ENCODE assay signal across 9 mouse cellular contexts in genomic region chr4:150908512-150908911, GRCm38 (mm10). TPM values are rescaled to one million over a fixed set of nuclear protein-coding genes. Genes with fewer than 3 reads are reported as not detected.
A peak's percentile ranks its signal among the peaks of the same experiment; 100 is the strongest.
DNase-seq lines count a peak whose midpoint lies in the region; ATAC-seq and TF ChIP-seq lines count a peak whose summit lies in the region.
"Not testable (repeated sequence)": the region's sequence is repeated elsewhere in the genome, so short reads cannot be mapped to it uniquely, and the experiment has no call there.
"Had no signal": no experiment of that assay in that cellular context is flagged by ENCODE, and none has a peak within 500 bp of the region (broad histone marks: within the 10 kb centered on the region; RNA-seq: fewer than 3 reads in every experiment).

No protein-coding gene starts in this region.

- peaks cover 25% of the 10 kb centered on the region for H3K4me1 ChIP-seq in forebrain, embryonic 15.5 days
- H3K4me1 ChIP-seq in hindbrain, embryonic 16.5 days (ENCODE audit: control insufficient read depth, insufficient read depth, low read depth, low read length), result peaks cover 14% of the 10 kb centered on the region
- peaks cover 18% of the 10 kb centered on the region for H3K4me1 ChIP-seq in liver, embryonic 16.5 days (ENCODE audit: control insufficient read depth, low read depth, low read length)
- H3K4me1 ChIP-seq in midbrain, embryonic 15.5 days, result peaks cover 18% of the 10 kb centered on the region

- H3K4me2 ChIP-seq in forebrain, embryonic 15.5 days (replicated peaks), result peak overlapping the region; percentile 80; the same call in 1 of the 2 replicates
- peak overlapping the region; percentile 75 for H3K4me2 ChIP-seq in hindbrain, embryonic 16.5 days (ENCODE audit: low read length)
- peak overlapping the region; percentile 95; the same call in 1 of the 2 replicates for H3K4me2 ChIP-seq in liver, embryonic 16.5 days (ENCODE audit: low read depth, low read length)
- H3K4me2 ChIP-seq in midbrain, embryonic 15.5 days, result peak overlapping the region; percentile 75; the same call in 1 of the 2 replicates

- ATAC-seq in forebrain, embryonic 15.5 days (replicated peaks); hindbrain, embryonic 16.5 days; liver, embryonic 16.5 days (ENCODE audit: low read depth); midbrain, embryonic 15.5 days (replicated peaks): not testable (repeated sequence)

- TF ChIP-seq CTCF in layer of hippocampus, adult 2 months (conservative IDR thresholded peaks at IDR 0.05), result peak; percentile 59

- not testable (repeated sequence) for H3K27ac ChIP-seq in forebrain, embryonic 15.5 days (replicated peaks); hindbrain, embryonic 16.5 days (ENCODE audit: low read depth, low read length); midbrain, embryonic 15.5 days
- H3K27ac ChIP-seq in layer of hippocampus, adult 2 months, result peak overlapping the region; percentile 94; the same call in 1 of the 2 replicates
- peak overlapping the region; percentile 88 for H3K27ac ChIP-seq in liver, embryonic 16.5 days (ENCODE audit: low read length)

- not testable (repeated sequence) for H3K9ac ChIP-seq in forebrain, embryonic 15.5 days (replicated peaks); hindbrain, embryonic 16.5 days (ENCODE audit: low read depth, low read length); liver, embryonic 16.5 days (ENCODE audit: low read depth, low read length); midbrain, embryonic 15.5 days

- H3K36me3 ChIP-seq in forebrain, embryonic 15.5 days, result peaks cover 23% of the 10 kb centered on the region
- not testable (repeated sequence) for H3K36me3 ChIP-seq in hindbrain, embryonic 16.5 days (ENCODE audit: control insufficient read depth, insufficient read depth, low read length); liver, embryonic 16.5 days (ENCODE audit: control insufficient read depth, insufficient read depth); splenic B cell, adult 2 months (ENCODE audit: control insufficient read depth, insufficient read depth, low read length, poor library complexity, severe bottlenecking)
- H3K36me3 ChIP-seq in midbrain, embryonic 15.5 days (replicated peaks), result peaks cover 12% of the 10 kb centered on the region

- H3K27me3 ChIP-seq in forebrain, embryonic 15.5 days; hindbrain, embryonic 16.5 days (replicated peaks; ENCODE audit: control insufficient read depth, insufficient read depth, low read length); liver, embryonic 16.5 days (ENCODE audit: control insufficient read depth, insufficient read depth, low read depth, low read length); midbrain, embryonic 15.5 days (replicated peaks); splenic B cell, adult 2 months (ENCODE audit: control insufficient read depth, insufficient read depth, low read length, poor library complexity, severe bottlenecking): not testable (repeated sequence)

- H3K9me3 ChIP-seq in forebrain, embryonic 15.5 days; hindbrain, embryonic 16.5 days (ENCODE audit: control insufficient read depth, low read length); liver, embryonic 16.5 days (replicated peaks; ENCODE audit: control insufficient read depth, low read length); midbrain, embryonic 15.5 days: not testable (repeated sequence)

- WGBS in forebrain, embryonic 15.5 days, result 73% methylated on average over 5 of the region's 5 CpGs
- 85% methylated on average over 5 of the region's 5 CpGs for WGBS in hindbrain, embryonic 16.5 days
- 60% methylated on average over 5 of the region's 5 CpGs for WGBS in liver, embryonic 16.5 days (ENCODE audit: insufficient replicate concordance)
- 80% methylated on average over 5 of the region's 5 CpGs for WGBS in midbrain, embryonic 15.5 days

- DNase-seq in CD4-positive, CD25-positive, alpha-beta regulatory T cell, adult 2 months (ENCODE audit: low read depth, low spot score), result peak; percentile 64
- peak; percentile 23 for DNase-seq in brain, adult 2 months (ENCODE audit: low read depth, low spot score)
- DNase-seq in layer of hippocampus, adult 2 months (ENCODE audit: low spot score in 2 of 2), result not testable (repeated sequence)
- DNase-seq in splenic B cell, adult 2 months (ENCODE audit: low read depth, low spot score), result peak; percentile 49

- peak overlapping the region; percentile 100; the same call in 1 of the 2 replicates for H3K4me3 ChIP-seq in forebrain, embryonic 15.5 days
- not testable (repeated sequence) for H3K4me3 ChIP-seq in hindbrain, embryonic 16.5 days (ENCODE audit: low read length); layer of hippocampus, adult 2 months; midbrain, embryonic 15.5 days
- peak overlapping the region; percentile 80; the same call in 1 of the 2 replicates for H3K4me3 ChIP-seq in liver, embryonic 16.5 days (ENCODE audit: low read depth, low read length)

RNA-seq across cellular contexts. Expression of gene Park7, which starts 5.7 kb away (rescaled TPM):
- 381 and 388 TPM in 2 replicates for polyA plus RNA-seq in forebrain, embryonic 15.5 days (2015; fragmentation: Nextera tagmentation; extraction: Ambion mirVana)
- polyA plus RNA-seq in hindbrain, embryonic 16.5 days (2015; fragmentation: Nextera tagmentation; extraction: Ambion mirVana), result 390 and 413 TPM in 2 replicates
- 100 to 1,000 TPM; 250 to 252 TPM for total RNA-seq in layer of hippocampus, adult 2 months (2021)
- 177 and 184 TPM in 2 replicates for polyA plus RNA-seq in liver, embryonic 16.5 days (2015; fragmentation: Nextera tagmentation; extraction: Ambion mirVana)
- polyA plus RNA-seq in midbrain, embryonic 15.5 days (2015; fragmentation: Nextera tagmentation; extraction: Ambion mirVana), result 365 and 370 TPM in 2 replicates

RNA-seq across cellular contexts. Expression of gene Tnfrsf9, which starts 5.8 kb away (rescaled TPM):
- polyA plus RNA-seq in forebrain, embryonic 15.5 days (2015; fragmentation: Nextera tagmentation; extraction: Ambion mirVana), result 0.19 and 0.29 TPM in 2 replicates
- polyA plus RNA-seq in hindbrain, embryonic 16.5 days (2015; fragmentation: Nextera tagmentation; extraction: Ambion mirVana), result 0.36 and 0.40 TPM in 2 replicates
- under 1 TPM; 0.39 to 0.41 TPM for total RNA-seq in layer of hippocampus, adult 2 months (2021)
- polyA plus RNA-seq in liver, embryonic 16.5 days (2015; fragmentation: Nextera tagmentation; extraction: Ambion mirVana), result 0.12 and 0.20 TPM in 2 replicates
- polyA plus RNA-seq in midbrain, embryonic 15.5 days (2015; fragmentation: Nextera tagmentation; extraction: Ambion mirVana), result 0.30 and 0.36 TPM in 2 replicates
- total RNA-seq: granulocyte monocyte progenitor cell, adult 5-6 weeks had no signal

RNA-seq across cellular contexts. Expression of gene Errfi1, which starts 54.8 kb away (rescaled TPM):
- 16.2 and 17.3 TPM in 2 replicates for polyA plus RNA-seq in forebrain, embryonic 15.5 days (2015; fragmentation: Nextera tagmentation; extraction: Ambion mirVana)
- 27.2 and 32.1 TPM in 2 replicates for polyA plus RNA-seq in hindbrain, embryonic 16.5 days (2015; fragmentation: Nextera tagmentation; extraction: Ambion mirVana)
- 10 to 100 TPM; 42.5 to 50.6 TPM for total RNA-seq in layer of hippocampus, adult 2 months (2021)
- 38.7 and 41.4 TPM in 2 replicates for polyA plus RNA-seq in liver, embryonic 16.5 days (2015; fragmentation: Nextera tagmentation; extraction: Ambion mirVana)
- 25.6 and 26.4 TPM in 2 replicates for polyA plus RNA-seq in midbrain, embryonic 15.5 days (2015; fragmentation: Nextera tagmentation; extraction: Ambion mirVana)
